22 mouse cellular contexts compared by ENCODE assay signal in genomic region chr15:97827401-97827800, GRCm38 (mm10). TPM values are rescaled to one million over a fixed set of nuclear protein-coding genes. Genes with fewer than 3 reads are reported as not detected.
DNase-seq lines count a peak whose midpoint lies in the region; ATAC-seq lines count a peak whose summit lies in the region.
"Had no signal": no experiment of that assay in that cellular context is flagged by ENCODE, and none has a peak within 500 bp of the region (broad histone marks: within the 10 kb centered on the region; RNA-seq: fewer than 3 reads in every experiment).

No protein-coding gene starts in this region.

- ATAC-seq in heart, embryonic 16.5 days (replicated peaks; ENCODE audit: extremely low read depth, insufficient read depth, low FRiP score): no peak
- no peak for ATAC-seq in midbrain, embryonic 12.5 days (ENCODE audit: low FRiP score, low read depth)
- ATAC-seq in midbrain, embryonic 13.5 days: no peak
- ATAC-seq: forebrain, embryonic 15.5 days had no signal

- intact Hi-C loops in heart, postnatal 25 days (cut with DNase I): loop anchor here (5.0 kb wide), 1 partner anchor 40 kb away; no protein-coding TSS in a partner anchor

- H3K27me3 ChIP-seq in heart, embryonic 16.5 days (ENCODE audit: control insufficient read depth, insufficient read depth, low read length): no peaks in the 10 kb centered on the region
- peaks cover 20% of the 10 kb centered on the region; the same call in 1 of the 2 replicates for H3K27me3 ChIP-seq in midbrain, embryonic 12.5 days
- no peaks in the 10 kb centered on the region for H3K27me3 ChIP-seq in midbrain, embryonic 13.5 days
- H3K27me3 ChIP-seq: forebrain, embryonic 15.5 days; kidney, embryonic 15.5 days; limb, embryonic 12.5 days had no signal

- no peak overlapping the region for H3K4me3 ChIP-seq in heart, embryonic 16.5 days (ENCODE audit: low read length)
- H3K4me3 ChIP-seq in midbrain, embryonic 12.5 days: no peak overlapping the region
- H3K4me3 ChIP-seq in midbrain, embryonic 13.5 days (replicated peaks): no peak overlapping the region
- H3K4me3 ChIP-seq: forebrain, embryonic 15.5 days; limb, embryonic 12.5 days had no signal

- WGBS in heart, embryonic 16.5 days: 81% methylated on average over 8 of the region's 8 CpGs
- 88% methylated on average over 8 of the region's 8 CpGs for WGBS in midbrain, embryonic 12.5 days
- 95% methylated on average over 8 of the region's 8 CpGs for WGBS in midbrain, embryonic 13.5 days

- H3K36me3 ChIP-seq in heart, embryonic 16.5 days (ENCODE audit: control insufficient read depth, insufficient read depth): no peaks in the 10 kb centered on the region
- H3K36me3 ChIP-seq in midbrain, embryonic 12.5 days: no peaks in the 10 kb centered on the region
- no peaks in the 10 kb centered on the region for H3K36me3 ChIP-seq in midbrain, embryonic 13.5 days
- H3K36me3 ChIP-seq: forebrain, embryonic 15.5 days had no signal

- H3K4me1 ChIP-seq in heart, embryonic 16.5 days (ENCODE audit: control insufficient read depth, insufficient read depth, low read length): peaks cover 69% of the 10 kb centered on the region
- H3K4me1 ChIP-seq in midbrain, embryonic 12.5 days: peaks cover 78% of the 10 kb centered on the region
- H3K4me1 ChIP-seq in midbrain, embryonic 13.5 days (replicated peaks): peaks cover 87% of the 10 kb centered on the region

- peak; percentile 87 for DNase-seq in heart, adult 11 months
- DNase-seq in heart, postnatal 4 days: no peak
- no peak for DNase-seq in heart, postnatal 25 days (ENCODE audit: low spot score)
- DNase-seq in cerebellum, postnatal 14 days: no peak
- DNase-seq: adrenal gland, adult 8-10 months; cerebellum, adult 9-11 months; gastrocnemius, postnatal 14 days; kidney, adult 11 months; kidney, postnatal 36 days; layer of hippocampus, postnatal 36 days; lung, postnatal 10 days; right cerebral cortex, postnatal 14 days had no signal

- no peak overlapping the region for H3K9ac ChIP-seq in heart, embryonic 16.5 days (ENCODE audit: low read length)
- no peak overlapping the region for H3K9ac ChIP-seq in midbrain, embryonic 12.5 days (replicated peaks)
- H3K9ac ChIP-seq in midbrain, embryonic 13.5 days (replicated peaks): no peak overlapping the region
- H3K9ac ChIP-seq: forebrain, embryonic 15.5 days; kidney, embryonic 15.5 days; limb, embryonic 12.5 days; liver, embryonic 14.5 days had no signal

- H3K9me3 ChIP-seq in heart, embryonic 16.5 days (replicated peaks; ENCODE audit: control insufficient read depth, low read length): no peaks in the 10 kb centered on the region
- H3K9me3 ChIP-seq in midbrain, embryonic 12.5 days: no peaks in the 10 kb centered on the region
- H3K9me3 ChIP-seq in midbrain, embryonic 13.5 days: no peaks in the 10 kb centered on the region
- H3K9me3 ChIP-seq: embryonic facial prominence, embryonic 10.5 days; forebrain, embryonic 15.5 days; hindbrain, embryonic 13.5 days; kidney, embryonic 15.5 days; limb, embryonic 12.5 days had no signal

- peak overlapping the region; percentile 18; the same call in 1 of the 2 replicates for H3K4me2 ChIP-seq in heart, embryonic 16.5 days (ENCODE audit: low read depth, low read length)
- H3K4me2 ChIP-seq in midbrain, embryonic 12.5 days (replicated peaks): 0 out of 2 replicates have a peak overlapping the region, but pooled peaks have one; percentile 6
- no peak overlapping the region for H3K4me2 ChIP-seq in midbrain, embryonic 13.5 days (replicated peaks)
- H3K4me2 ChIP-seq: midbrain, embryonic 11.5 days had no signal

- H3K27ac ChIP-seq in heart, embryonic 16.5 days (ENCODE audit: low read length): peak overlapping the region; percentile 32; the same call in 1 of the 2 replicates
- no peak overlapping the region for H3K27ac ChIP-seq in midbrain, embryonic 12.5 days (replicated peaks)
- no peak overlapping the region for H3K27ac ChIP-seq in midbrain, embryonic 13.5 days
- H3K27ac ChIP-seq: liver, embryonic 14.5 days had no signal

RNA-seq across cellular contexts. Expression of gene Hdac7, which starts 16.9 kb away (rescaled TPM):
- total RNA-seq in heart, postnatal 4 days (2021): 10 to 100 TPM; 51.6 to 52.0 TPM
- polyA plus RNA-seq in heart, embryonic 16.5 days (2015; fragmentation: Nextera tagmentation; extraction: Ambion mirVana): 30.9 and 31.7 TPM in 2 replicates
- total RNA-seq in heart, postnatal 25 days (2021): 10 to 100 TPM; 30.3 to 33.0 TPM
- 24.8 and 29.9 TPM in 2 replicates for polyA plus RNA-seq in midbrain, embryonic 12.5 days (2016; fragmentation: Nextera tagmentation; extraction: Ambion mirVana)
- 29.8 and 31.4 TPM in 2 replicates for polyA plus RNA-seq in midbrain, embryonic 13.5 days (2015; fragmentation: Nextera tagmentation; extraction: Ambion mirVana)

RNA-seq across cellular contexts. Expression of gene Slc48a1, which starts 49.1 kb away (rescaled TPM):
- 10 to 100 TPM; 58.7 to 59.2 TPM for total RNA-seq in heart, postnatal 4 days (2021)
- polyA plus RNA-seq in heart, embryonic 16.5 days (2015; fragmentation: Nextera tagmentation; extraction: Ambion mirVana): 71.0 and 76.0 TPM in 2 replicates
- 10 to 100 TPM; 76.5 to 83.0 TPM for total RNA-seq in heart, postnatal 25 days (2021)
- 37.8 and 42.0 TPM in 2 replicates for polyA plus RNA-seq in midbrain, embryonic 12.5 days (2016; fragmentation: Nextera tagmentation; extraction: Ambion mirVana)
- polyA plus RNA-seq in midbrain, embryonic 13.5 days (2015; fragmentation: Nextera tagmentation; extraction: Ambion mirVana): 48.0 and 59.8 TPM in 2 replicates

RNA-seq across cellular contexts. Expression of gene Rapgef3, which starts 59.6 kb away (rescaled TPM):
- 10 to 100 TPM; 32.7 to 33.4 TPM for total RNA-seq in heart, postnatal 4 days (2021)
- 26.3 and 28.7 TPM in 2 replicates for polyA plus RNA-seq in heart, embryonic 16.5 days (2015; fragmentation: Nextera tagmentation; extraction: Ambion mirVana)
- total RNA-seq in heart, postnatal 25 days (2021): 10 to 100 TPM; 20.7 to 26.5 TPM
- 8.0 and 8.6 TPM in 2 replicates for polyA plus RNA-seq in midbrain, embryonic 12.5 days (2016; fragmentation: Nextera tagmentation; extraction: Ambion mirVana)
- 7.2 and 9.0 TPM in 2 replicates for polyA plus RNA-seq in midbrain, embryonic 13.5 days (2015; fragmentation: Nextera tagmentation; extraction: Ambion mirVana)
